ENCODE assay signal across 25 mouse cellular contexts in the genomic region with DNA sequence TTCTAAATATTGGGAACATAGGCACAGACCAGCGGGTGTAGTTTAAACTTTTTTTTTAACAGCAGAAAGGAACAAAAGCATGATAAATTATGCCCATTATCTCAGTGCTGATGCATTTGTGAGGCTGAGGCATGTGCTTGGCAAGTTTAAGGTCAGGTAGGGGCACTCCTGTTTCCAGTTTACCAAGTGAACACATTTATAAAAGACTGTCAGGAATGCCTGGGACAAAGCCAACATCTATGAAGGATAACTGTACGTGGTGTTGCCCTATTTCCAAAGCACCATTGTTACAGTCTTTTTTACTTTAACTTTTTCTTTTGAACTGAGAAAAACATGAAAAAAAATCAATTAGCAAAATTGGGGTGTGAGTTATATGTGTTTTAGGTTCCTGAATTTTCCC. TPM values are rescaled to one million over a fixed set of nuclear protein-coding genes. Genes with fewer than 3 reads are reported as not detected.
DNase-seq lines count a peak whose midpoint lies in the region; ATAC-seq lines count a peak whose summit lies in the region.
"Had no signal": no experiment of that assay in that cellular context is flagged by ENCODE, and none has a peak within 500 bp of the region (broad histone marks: within the 10 kb centered on the region; RNA-seq: fewer than 3 reads in every experiment).

No protein-coding gene starts in this region.

- no peaks in the 10 kb centered on the region for H3K4me1 ChIP-seq in midbrain, embryonic 11.5 days (ENCODE audit: control insufficient read depth, insufficient read depth, low read length)
- no peaks in the 10 kb centered on the region for H3K4me1 ChIP-seq in midbrain, embryonic 16.5 days (ENCODE audit: control insufficient read depth, insufficient read depth, low read length)
- H3K4me1 ChIP-seq: embryonic facial prominence, embryonic 12.5 days; forebrain, embryonic 12.5 days; hindbrain, embryonic 12.5 days had no signal

- peak; percentile 18 for DNase-seq in adrenal gland, postnatal 14 days
- no peak for DNase-seq in adrenal gland, postnatal 10 days
- DNase-seq in heart, postnatal 10 days = peak; percentile 30 to 38
- DNase-seq in heart, adult 9 months (ENCODE audit: low spot score in 2 of 2) = no peak
- peak; percentile 45 for DNase-seq in midbrain, embryonic 11.5 days (ENCODE audit: low spot score, missing footprints)
- DNase-seq: adrenal gland, postnatal 36 days; B cell, adult 2 months; cerebellum, adult 11 months; cerebellum, adult 8-10 months; cerebellum, postnatal 14 days; gastrocnemius, postnatal 10 days had no signal

- H3K9ac ChIP-seq in midbrain, embryonic 11.5 days (ENCODE audit: low read length) = no peak overlapping the region
- H3K9ac ChIP-seq in midbrain, embryonic 16.5 days (ENCODE audit: low read depth, low read length) = no peak overlapping the region
- H3K9ac ChIP-seq: embryonic facial prominence, embryonic 12.5 days; forebrain, embryonic 12.5 days; heart, embryonic 13.5 days; hindbrain, embryonic 12.5 days had no signal

- H3K4me2 ChIP-seq in midbrain, embryonic 11.5 days = no peak overlapping the region
- H3K4me2 ChIP-seq in midbrain, embryonic 16.5 days (ENCODE audit: low read length) = no peak overlapping the region
- H3K4me2 ChIP-seq: embryonic facial prominence, embryonic 12.5 days; forebrain, embryonic 12.5 days; heart, embryonic 13.5 days; hindbrain, embryonic 12.5 days had no signal

- H3K36me3 ChIP-seq in midbrain, embryonic 11.5 days (ENCODE audit: control insufficient read depth, insufficient read depth, low read length) = peaks cover 3% of the 10 kb centered on the region; the same call in 1 of the 2 replicates
- peaks cover 8% of the 10 kb centered on the region for H3K36me3 ChIP-seq in midbrain, embryonic 16.5 days (ENCODE audit: control insufficient read depth, insufficient read depth, low read length)

- ATAC-seq in midbrain, embryonic 11.5 days (ENCODE audit: low FRiP score) = no peak
- ATAC-seq in midbrain, embryonic 16.5 days = no peak
- no peak for ATAC-seq in erythroid progenitor cell, adult 5-6 weeks (replicated peaks; ENCODE audit: low FRiP score, poor library complexity, severe bottlenecking)
- ATAC-seq: activated CD4-positive, CD25-positive, alpha-beta regulatory T cell, adult 4 months; CD4-positive, CD25-positive, alpha-beta regulatory T cell, adult 4 months; forebrain, embryonic 16.5 days; hindbrain, embryonic 16.5 days; inflammation-experienced regulatory T-cells, adult 6 months; intestine, postnatal 0 days; Patski had no signal

- no peak overlapping the region for H3K4me3 ChIP-seq in midbrain, embryonic 11.5 days (ENCODE audit: low read depth, low read length)
- no peak overlapping the region for H3K4me3 ChIP-seq in midbrain, embryonic 16.5 days (ENCODE audit: low read depth, low read length)
- H3K4me3 ChIP-seq: embryonic facial prominence, embryonic 12.5 days; forebrain, embryonic 12.5 days; heart, embryonic 13.5 days; hindbrain, embryonic 12.5 days had no signal

- 95% methylated on average over 2 of the region's 2 CpGs for WGBS in midbrain, embryonic 11.5 days
- 89% methylated on average over 2 of the region's 2 CpGs for WGBS in midbrain, embryonic 16.5 days

- H3K27me3 ChIP-seq in midbrain, embryonic 11.5 days (ENCODE audit: control insufficient read depth, insufficient read depth, low read length) = no peaks in the 10 kb centered on the region
- H3K27me3 ChIP-seq in midbrain, embryonic 16.5 days (ENCODE audit: control insufficient read depth, insufficient read depth, low read depth, low read length) = no peaks in the 10 kb centered on the region
- H3K27me3 ChIP-seq: embryonic facial prominence, embryonic 12.5 days; forebrain, embryonic 12.5 days; heart, embryonic 13.5 days; hindbrain, embryonic 12.5 days; Patski had no signal

- no peaks in the 10 kb centered on the region for H3K9me3 ChIP-seq in midbrain, embryonic 11.5 days (ENCODE audit: control insufficient read depth, low read length)
- no peaks in the 10 kb centered on the region for H3K9me3 ChIP-seq in midbrain, embryonic 16.5 days (replicated peaks; ENCODE audit: control insufficient read depth, low read length, poor library complexity, severe bottlenecking)
- H3K9me3 ChIP-seq: embryonic facial prominence, embryonic 12.5 days; forebrain, embryonic 12.5 days; G1E; heart, embryonic 13.5 days; hindbrain, embryonic 12.5 days had no signal

- no peak overlapping the region for H3K27ac ChIP-seq in midbrain, embryonic 11.5 days (ENCODE audit: low read depth, low read length)
- H3K27ac ChIP-seq in midbrain, embryonic 16.5 days (ENCODE audit: low read length) = no peak overlapping the region
- H3K27ac ChIP-seq: embryonic facial prominence, embryonic 12.5 days; forebrain, embryonic 12.5 days; heart, embryonic 13.5 days; hindbrain, embryonic 12.5 days had no signal

- intact Hi-C loops in heart, postnatal 10 days (cut with DNase I) = no loop called here

RNA-seq across cellular contexts. Expression of gene Klrg2, which starts 27.1 kb away (rescaled TPM):
- total RNA-seq in adrenal gland, postnatal 14 days (2021) = 0.78 and 1.1 TPM in 2 replicates
- total RNA-seq in adrenal gland, postnatal 10 days (2021) = under 1 TPM; 0.42 to 0.96 TPM
- total RNA-seq in heart, postnatal 10 days (2021) = under 1 TPM; 0.62 to 0.74 TPM
- 0.07 and 0.11 TPM in 2 replicates for polyA plus RNA-seq in midbrain, embryonic 11.5 days (2014; fragmentation: Nextera tagmentation; extraction: Ambion mirVana)
- polyA plus RNA-seq in midbrain, embryonic 16.5 days (2015; fragmentation: Nextera tagmentation; extraction: Ambion mirVana) = not detected in 2 replicates
- not detected in 2 replicates for total RNA-seq in erythroid progenitor cell, adult 5-6 weeks (2015; ENCODE audit: low replicate concordance)
- not detected in 2 replicates for total RNA-seq in erythroid progenitor cell, adult 5-6 weeks (2017; ENCODE audit: low replicate concordance)
- polyA plus RNA-seq: activated CD4-positive, CD25-positive, alpha-beta regulatory T cell, adult 4 months; CD4-positive, CD25-positive, alpha-beta regulatory T cell, adult 4 months; forebrain, embryonic 12.5 days; forebrain, embryonic 16.5 days; inflammation-experienced regulatory T-cells, adult 6 months had no signal

RNA-seq across cellular contexts. Expression of gene Clec2l, which starts 53.0 kb away (rescaled TPM):
- total RNA-seq in adrenal gland, postnatal 14 days (2021) = 3.7 TPM in 2 replicates
- total RNA-seq in adrenal gland, postnatal 10 days (2021) = 1 to 10 TPM; 3.2 to 4.2 TPM
- total RNA-seq in heart, postnatal 10 days (2021) = 1 to 10 TPM; 2.8 to 3.3 TPM
- 2.1 and 2.2 TPM in 2 replicates for polyA plus RNA-seq in midbrain, embryonic 11.5 days (2014; fragmentation: Nextera tagmentation; extraction: Ambion mirVana)
- 15.6 and 22.9 TPM in 2 replicates for polyA plus RNA-seq in midbrain, embryonic 16.5 days (2015; fragmentation: Nextera tagmentation; extraction: Ambion mirVana)
- not detected in 2 replicates for total RNA-seq in erythroid progenitor cell, adult 5-6 weeks (2015; ENCODE audit: low replicate concordance)
- 0.39 TPM in 1 of 2 replicates, not detected in the other for total RNA-seq in erythroid progenitor cell, adult 5-6 weeks (2017; ENCODE audit: low replicate concordance)
- total RNA-seq: G1E had no signal
- polyA plus RNA-seq: activated CD4-positive, CD25-positive, alpha-beta regulatory T cell, adult 4 months; CD4-positive, CD25-positive, alpha-beta regulatory T cell, adult 4 months; G1E had no signal

RNA-seq across cellular contexts. Expression of gene Luc7l2, which starts 58.8 kb away (rescaled TPM):
- 154 and 173 TPM in 2 replicates for total RNA-seq in adrenal gland, postnatal 14 days (2021)
- total RNA-seq in adrenal gland, postnatal 10 days (2021) = 100 to 1,000 TPM; 116 to 184 TPM
- 100 to 1,000 TPM; 125 to 128 TPM for total RNA-seq in heart, postnatal 10 days (2021)
- 34.7 and 40.4 TPM in 2 replicates for polyA plus RNA-seq in midbrain, embryonic 11.5 days (2014; fragmentation: Nextera tagmentation; extraction: Ambion mirVana)
- 35.8 and 40.7 TPM in 2 replicates for polyA plus RNA-seq in midbrain, embryonic 16.5 days (2015; fragmentation: Nextera tagmentation; extraction: Ambion mirVana)
- 322 and 443 TPM in 2 replicates for total RNA-seq in erythroid progenitor cell, adult 5-6 weeks (2015; ENCODE audit: low replicate concordance)
- 458 and 570 TPM in 2 replicates for total RNA-seq in erythroid progenitor cell, adult 5-6 weeks (2017; ENCODE audit: low replicate concordance)

Comparison
In these comparisons a context has a peak if more than half of its experiments do, and no peak if none do; other contexts are left out.
1. DNase-seq: peak in adrenal gland, postnatal 14 days (single experiment), heart, postnatal 10 days (2 of 2) and midbrain, embryonic 11.5 days (single experiment); none in adrenal gland, postnatal 10 days (single experiment) and heart, adult 9 months (0 of 2).